Mouse (Mus musculus) adrenal gland, postnatal 0 days (tissue): ENCODE measurements around the gene Fgf11. TPM values are rescaled to one million over a fixed set of nuclear protein-coding genes. Genes with fewer than 3 reads are reported as not detected.

ENCODE experiments used
- polyA plus RNA-seq: library from polyadenylated mRNA; unstranded; fragments of >200 nt; fragmentation: Nextera tagmentation; extraction: Ambion mirVana; gene quantifications from 2 replicates; pipeline ENCODE4 v1.2.1, GENCODE M21; 2015

The Fgf11 gene
- 0.91 and 0.92 TPM in 2 replicates for polyA plus RNA-seq

DNA sequence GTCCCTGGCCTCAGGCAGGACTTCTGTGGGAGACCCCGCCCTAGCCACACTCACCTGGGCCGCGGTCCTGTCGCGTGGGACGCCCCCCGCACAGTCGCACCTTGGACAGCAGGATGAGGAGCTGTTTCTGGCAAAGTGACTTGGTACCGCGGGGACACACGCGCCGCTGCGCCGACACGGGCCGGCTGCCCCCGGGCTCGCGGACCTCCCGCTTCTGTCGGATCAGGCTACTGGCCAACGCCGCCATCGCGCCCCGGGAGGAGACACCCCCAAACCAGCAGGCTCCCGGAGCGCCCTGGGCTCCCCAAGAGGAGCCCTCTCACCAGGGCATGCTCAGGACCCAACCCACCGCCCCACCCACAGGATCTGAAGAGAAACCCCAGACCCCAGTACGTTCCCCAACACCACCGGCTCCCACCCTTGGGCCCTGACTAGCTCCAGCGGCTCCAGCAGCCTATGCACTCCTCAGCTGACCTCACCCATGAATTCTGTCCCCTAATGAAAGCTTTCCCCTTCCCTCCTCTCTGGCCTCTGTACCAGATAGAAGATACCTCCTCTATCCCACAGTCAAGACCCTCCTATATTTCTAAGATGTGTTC is at the start of gene Fgf11:
TSS of gene Fgf11 (minus strand) at position 479 of the 599 bp plus-strand sequence.

GRCm38 (mm10) chr11:69846198-69846680 is 44.6 kb upstream of the Fgf11 start, which contains the start of gene Plscr3:
TSS of gene Plscr3 (plus strand) at chr11:69846376.

DNA sequence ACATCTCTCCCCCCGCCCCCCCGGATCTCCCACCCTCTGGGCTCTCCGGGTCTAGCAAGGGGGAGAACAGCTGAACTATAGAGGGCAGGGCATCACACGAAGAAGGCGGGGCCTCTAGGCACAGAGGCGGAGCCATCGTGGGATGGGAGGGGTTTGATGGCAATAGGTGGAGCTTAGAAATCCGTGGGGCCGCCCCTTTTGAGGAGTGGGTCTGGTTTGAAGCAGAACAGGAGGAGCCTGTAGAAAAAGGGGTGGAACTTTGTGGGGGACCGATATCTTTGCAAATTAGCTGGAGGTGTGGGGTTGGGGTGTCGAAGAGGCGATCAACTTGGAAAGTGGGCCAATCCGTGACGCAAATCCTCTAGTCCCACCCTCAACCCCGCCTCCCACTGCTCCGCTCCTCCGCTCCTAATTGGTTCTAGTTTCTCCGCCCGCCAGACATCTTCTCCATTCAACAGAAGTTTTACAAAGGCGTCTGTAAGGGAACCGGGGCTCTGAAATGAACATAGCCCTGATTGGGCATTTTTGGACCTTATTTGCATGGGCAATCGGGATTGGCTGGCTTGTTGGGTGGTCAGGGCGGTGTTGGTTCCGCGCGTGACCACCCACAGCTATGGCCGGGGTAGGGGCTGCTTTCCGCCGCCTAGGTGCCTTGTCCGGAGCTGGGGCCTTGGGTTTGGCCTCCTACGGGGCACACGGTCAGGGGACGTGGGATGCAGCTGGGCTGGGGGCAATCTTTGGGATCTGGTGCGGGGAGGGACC is 36.5 kb upstream of the Fgf11 start, which contains the start of gene Tmem256:
TSS of gene Tmem256 (plus strand) at position 563 of the 762 bp plus-strand sequence.

DNA sequence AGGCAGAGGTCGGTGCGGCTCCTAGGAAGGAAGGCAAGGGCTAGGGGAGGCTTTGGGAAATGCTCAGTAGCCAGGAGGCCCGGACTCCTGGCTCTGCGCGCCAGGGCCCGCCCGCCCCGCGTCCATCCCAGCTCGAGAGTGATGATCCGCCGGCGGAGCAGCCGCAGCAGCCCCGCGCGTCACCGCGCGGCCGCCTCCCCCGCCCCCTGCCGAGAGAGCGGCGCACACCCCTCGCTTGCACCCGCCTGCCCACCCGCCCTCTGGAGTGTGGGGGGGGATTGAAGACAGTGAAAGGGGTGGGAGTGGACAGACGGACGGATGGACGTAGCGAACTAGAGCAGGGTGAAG is 35.9 kb upstream of the Fgf11 start, which contains the start of gene Nlgn2:
TSS of gene Nlgn2 (minus strand) at position 181 of the 348 bp plus-strand sequence.

DNA sequence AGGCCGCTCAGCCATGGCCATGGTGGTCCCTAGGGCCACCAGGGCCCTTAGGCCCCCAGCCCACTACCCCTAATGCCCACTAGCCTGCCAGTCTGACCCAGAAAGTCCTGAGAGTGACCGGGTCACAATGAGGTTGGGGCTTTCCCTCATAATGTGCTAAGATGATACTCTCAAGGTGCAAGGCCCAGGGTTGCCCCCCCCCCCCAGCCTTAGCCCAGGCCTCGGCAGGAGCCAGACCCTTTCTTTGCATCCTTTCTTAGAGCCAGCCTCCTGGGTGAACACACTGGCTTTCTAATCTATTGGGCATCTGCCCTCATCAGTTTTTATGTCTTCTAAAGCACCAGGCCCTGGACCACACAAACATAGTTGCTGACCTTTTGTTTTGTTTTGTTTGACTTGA is 20.4 kb upstream of the Fgf11 start, which contains the start of gene Spem1:
TSS of gene Spem1 (minus strand) at position 101 of the 400 bp plus-strand sequence.

DNA sequence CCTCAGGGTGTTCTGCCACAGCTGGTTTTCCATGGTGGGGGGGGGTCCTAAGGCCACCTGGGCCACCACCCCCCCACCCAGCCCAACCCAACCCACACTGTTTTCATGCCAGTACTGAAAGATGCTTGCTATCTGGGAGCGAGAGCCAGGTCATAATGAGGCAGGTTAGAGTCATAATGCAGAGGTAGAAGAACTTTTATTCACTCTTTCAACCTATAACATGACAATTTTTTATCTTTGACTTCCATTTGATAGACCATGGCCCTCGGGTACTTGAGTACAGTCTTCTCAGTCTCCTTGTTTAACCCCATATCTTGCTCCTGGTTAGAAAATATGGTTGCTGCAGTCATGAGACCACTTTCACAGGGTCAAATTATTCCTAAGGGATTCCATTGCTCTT is 16.7 kb upstream of the Fgf11 start, which contains the start of gene Spem2:
TSS of gene Spem2 (minus strand) at position 101 of the 400 bp plus-strand sequence.

DNA sequence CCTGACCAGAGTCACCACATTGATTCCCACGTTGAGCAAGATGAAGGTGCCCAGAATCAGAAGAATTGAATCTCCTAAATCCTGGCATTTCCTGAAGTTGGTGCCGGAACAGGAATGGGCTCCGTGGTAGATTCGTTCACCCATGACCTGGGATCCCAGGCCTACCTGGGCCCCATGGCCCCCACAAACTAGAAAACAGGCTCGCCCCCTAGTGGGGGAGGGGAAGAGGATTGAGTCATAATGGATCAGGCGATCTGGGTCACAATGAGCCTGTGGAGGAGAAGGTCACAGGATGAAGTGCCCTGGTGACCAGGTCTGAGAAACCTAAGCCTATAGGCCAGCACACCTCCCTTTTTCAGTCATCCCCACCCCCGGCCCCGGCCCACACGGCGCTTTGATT is 13.5 kb upstream of the Fgf11 start, which contains the start of gene Gm39566:
TSS of gene Gm39566 (minus strand) at position 144 of the 400 bp plus-strand sequence.

GRCm38 (mm10) chr11:69804972-69805909 is 3.6 kb upstream of the Fgf11 start, which contains the start of gene Tmem102:
TSS of gene Tmem102 (minus strand) at chr11:69805624.

DNA sequence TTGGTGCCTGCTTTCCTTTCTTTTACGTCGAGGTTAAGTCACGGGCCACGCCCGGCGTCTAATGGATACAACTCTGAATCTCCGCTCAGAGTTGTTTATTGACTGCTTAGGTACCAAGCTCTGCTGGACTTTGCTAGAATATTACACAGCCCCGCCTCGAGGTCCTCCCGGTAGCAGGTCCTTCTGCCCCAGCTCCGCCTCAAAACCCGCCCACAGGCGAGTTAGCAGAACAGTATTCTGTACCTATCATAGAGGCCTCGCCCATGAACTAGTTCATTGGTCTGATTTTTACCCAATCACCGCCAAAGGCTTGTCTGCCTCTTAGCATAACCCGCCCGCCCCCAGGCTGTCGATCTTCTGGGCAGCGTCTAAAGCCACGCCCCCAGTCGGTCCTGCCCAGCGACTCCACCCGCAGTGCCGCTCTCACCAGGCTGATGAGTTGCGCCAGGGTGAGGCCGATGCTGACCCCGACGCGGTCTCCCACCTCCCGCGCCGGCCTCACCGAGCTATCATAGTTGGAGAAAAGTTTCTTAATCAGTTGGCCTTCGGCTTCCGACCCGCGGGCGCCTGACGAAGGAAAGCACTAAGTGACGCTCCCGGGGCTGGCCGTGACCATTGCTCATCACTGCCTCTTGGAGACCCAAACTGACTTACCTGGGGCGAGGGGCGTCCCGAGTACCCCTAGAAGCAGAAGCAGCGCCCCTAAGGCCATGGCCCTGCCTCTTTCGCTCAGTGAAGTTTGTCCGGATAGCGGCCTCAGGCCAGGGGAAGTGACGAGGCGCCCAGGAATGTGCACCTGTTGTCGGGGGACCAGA is 6.3 kb downstream of the Fgf11 start, which contains the start of gene Chrnb1:
TSS of gene Chrnb1 (minus strand) at position 776 of the 815 bp plus-strand sequence.

GRCm38 (mm10) chr11:69765221-69766125 is 36.2 kb downstream of the Fgf11 start, which contains the start of gene Zbtb4:
TSS of gene Zbtb4 (plus strand) at chr11:69765912.

GRCm38 (mm10) chr11:69761868-69762267 is 39.8 kb downstream of the Fgf11 start, which contains the start of gene Slc35g3:
TSS of gene Slc35g3 (minus strand) at chr11:69761968.

GRCm38 (mm10) chr11:69758478-69758970 is 43.1 kb downstream of the Fgf11 start, which contains the start of gene Polr2a:
TSS of gene Polr2a (minus strand) at chr11:69758637.

Other genes starting within 250 kb of the Fgf11 start
- 9.0 and 17.2 TPM in 2 replicates for gene Efnb3, start 241.7 kb downstream of the Fgf11 start, polyA plus RNA-seq
- gene Wrap53, start 221.6 kb downstream of the Fgf11 start, polyA plus RNA-seq = 10.6 and 11.8 TPM in 2 replicates
- 50.4 and 67.8 TPM in 2 replicates for gene Trp53, start 221.5 kb downstream of the Fgf11 start, polyA plus RNA-seq
- gene Atp1b2, start 195.9 kb downstream of the Fgf11 start, polyA plus RNA-seq = 25.4 and 32.3 TPM in 2 replicates
- gene Shbg, start 184.0 kb downstream of the Fgf11 start, polyA plus RNA-seq = 0.14 TPM in 1 of 2 replicates, not detected in the other
- gene Sat2, start 179.8 kb downstream of the Fgf11 start, polyA plus RNA-seq = 41.0 and 44.3 TPM in 2 replicates
- 17.0 and 23.2 TPM in 2 replicates for gene Fxr2, start 168.9 kb downstream of the Fgf11 start, polyA plus RNA-seq
- not detected in 2 replicates for gene Sox15, start 146.5 kb downstream of the Fgf11 start, polyA plus RNA-seq
- 75.5 and 97.1 TPM in 2 replicates for gene Mpdu1, start 139.2 kb downstream of the Fgf11 start, polyA plus RNA-seq
- 34.5 TPM in 2 replicates for gene Cd68, start 135.7 kb downstream of the Fgf11 start, polyA plus RNA-seq
- 393 and 466 TPM in 2 replicates for gene Eif4a1, start 129.4 kb downstream of the Fgf11 start, polyA plus RNA-seq
- 46.6 and 53.5 TPM in 2 replicates for gene Senp3, start 119.8 kb downstream of the Fgf11 start, polyA plus RNA-seq
- 0.80 TPM in 2 replicates for gene Tnfsf13, start 116.1 kb downstream of the Fgf11 start, polyA plus RNA-seq
- gene Tnfsf12, start 106.0 kb downstream of the Fgf11 start, polyA plus RNA-seq = 17.7 and 26.1 TPM in 2 replicates
- gene Tnfsfm13, start 105.8 kb downstream of the Fgf11 start, polyA plus RNA-seq = 9.2 and 12.7 TPM in 2 replicates
- 18.7 and 21.8 TPM in 2 replicates for gene Polr2a, start 43.2 kb downstream of the Fgf11 start, polyA plus RNA-seq
- 0.22 TPM in 1 of 2 replicates, not detected in the other for gene Slc35g3, start 39.9 kb downstream of the Fgf11 start, polyA plus RNA-seq
- gene Zbtb4, start 35.9 kb downstream of the Fgf11 start, polyA plus RNA-seq = 3.7 and 4.4 TPM in 2 replicates
- 1.9 and 2.8 TPM in 2 replicates for gene Chrnb1, start 5.9 kb downstream of the Fgf11 start, polyA plus RNA-seq
- 1.4 and 1.8 TPM in 2 replicates for gene Tmem102, start 3.8 kb upstream of the Fgf11 start, polyA plus RNA-seq
- not detected in 2 replicates for gene Gm39566, start 13.4 kb upstream of the Fgf11 start, polyA plus RNA-seq
- not detected in 2 replicates for gene Spem2, start 16.6 kb upstream of the Fgf11 start, polyA plus RNA-seq
- gene Spem1, start 20.3 kb upstream of the Fgf11 start, polyA plus RNA-seq = not detected in 2 replicates
- 3.1 and 4.3 TPM in 2 replicates for gene Nlgn2, start 35.9 kb upstream of the Fgf11 start, polyA plus RNA-seq
- gene Tmem256, start 36.7 kb upstream of the Fgf11 start, polyA plus RNA-seq = 479 and 845 TPM in 2 replicates
- 74.4 and 74.8 TPM in 2 replicates for gene Plscr3, start 44.5 kb upstream of the Fgf11 start, polyA plus RNA-seq
- gene Tnk1, start 56.9 kb upstream of the Fgf11 start, polyA plus RNA-seq = 0.19 and 0.47 TPM in 2 replicates
- not detected in 2 replicates for gene Tmem95, start 76.2 kb upstream of the Fgf11 start, polyA plus RNA-seq
- gene Kctd11, start 79.5 kb upstream of the Fgf11 start, polyA plus RNA-seq = 4.1 and 5.2 TPM in 2 replicates
- gene Acap1, start 93.7 kb upstream of the Fgf11 start, polyA plus RNA-seq = 0.73 and 0.76 TPM in 2 replicates
- gene 2810408A11Rik, start 99.1 kb upstream of the Fgf11 start, polyA plus RNA-seq = 4.3 TPM in 2 replicates
- 3.7 and 4.1 TPM in 2 replicates for gene Neurl4, start 99.2 kb upstream of the Fgf11 start, polyA plus RNA-seq
- gene Gps2, start 112.0 kb upstream of the Fgf11 start, polyA plus RNA-seq = 48.8 and 63.0 TPM in 2 replicates
- gene Eif5a, start 120.1 kb upstream of the Fgf11 start, polyA plus RNA-seq = 749 and 924 TPM in 2 replicates
- 0.27 and 0.40 TPM in 2 replicates for gene Ybx2, start 133.9 kb upstream of the Fgf11 start, polyA plus RNA-seq
- 5.2 and 7.1 TPM in 2 replicates for gene Slc2a4, start 146.3 kb upstream of the Fgf11 start, polyA plus RNA-seq
- gene Cldn7, start 162.9 kb upstream of the Fgf11 start, polyA plus RNA-seq = 4.0 and 8.7 TPM in 2 replicates
- 17.2 and 21.6 TPM in 2 replicates for gene Ctdnep1, start 179.3 kb upstream of the Fgf11 start, polyA plus RNA-seq
- 104 and 109 TPM in 2 replicates for gene Elp5, start 180.7 kb upstream of the Fgf11 start, polyA plus RNA-seq
- 665 and 705 TPM in 2 replicates for gene Gabarap, start 189.3 kb upstream of the Fgf11 start, polyA plus RNA-seq
- 39.5 and 47.3 TPM in 2 replicates for gene Phf23, start 193.9 kb upstream of the Fgf11 start, polyA plus RNA-seq
- 14.5 and 17.4 TPM in 2 replicates for gene Dvl2, start 198.7 kb upstream of the Fgf11 start, polyA plus RNA-seq
- gene Acadvl, start 213.6 kb upstream of the Fgf11 start, polyA plus RNA-seq = 103 and 150 TPM in 2 replicates
- gene Dlg4, start 215.1 kb upstream of the Fgf11 start, polyA plus RNA-seq = 5.0 and 5.4 TPM in 2 replicates